9 mouse cellular contexts compared by ENCODE assay signal in genomic region chr16:35155391-35156305, GRCm38 (mm10). TPM values are rescaled to one million over a fixed set of nuclear protein-coding genes. Genes with fewer than 3 reads are reported as not detected.
A peak's percentile ranks its signal among the peaks of the same experiment; 100 is the strongest.
DNase-seq lines count a peak whose midpoint lies in the region; ATAC-seq and TF ChIP-seq lines count a peak whose summit lies in the region.
"Had no signal": no experiment of that assay in that cellular context is flagged by ENCODE, and none has a peak within 500 bp of the region (broad histone marks: within the 10 kb centered on the region; RNA-seq: fewer than 3 reads in every experiment).

No protein-coding gene starts in this region.

- peak overlapping the region; percentile 80 for H3K4me3 ChIP-seq in forebrain, postnatal 0 days (ENCODE audit: low read depth, low read length)
- H3K4me3 ChIP-seq in hindbrain, embryonic 15.5 days, result peak overlapping the region; percentile 82
- H3K4me3 ChIP-seq: myocyte had no signal

- 1% methylated on average over 76 of the region's 87 CpGs for WGBS in forebrain, postnatal 0 days
- WGBS in hindbrain, embryonic 15.5 days, result under 1% methylated on average over 75 of the region's 87 CpGs

- peak; percentile 16 for ATAC-seq in forebrain, postnatal 0 days
- peak; percentile 17 for ATAC-seq in hindbrain, embryonic 15.5 days (ENCODE audit: low FRiP score, low read depth)

- peak overlapping the region; percentile 90 for H3K27ac ChIP-seq in forebrain, postnatal 0 days (ENCODE audit: low read depth, low read length)
- H3K27ac ChIP-seq in hindbrain, embryonic 15.5 days (replicated peaks), result peak overlapping the region; percentile 89

- H3K9me3 ChIP-seq in forebrain, postnatal 0 days (ENCODE audit: low read length), result no peaks in the 10 kb centered on the region
- no peaks in the 10 kb centered on the region for H3K9me3 ChIP-seq in hindbrain, embryonic 15.5 days

- H3K36me3 ChIP-seq in forebrain, postnatal 0 days (ENCODE audit: insufficient read depth), result no peaks in the 10 kb centered on the region
- H3K36me3 ChIP-seq in hindbrain, embryonic 15.5 days, result no peaks in the 10 kb centered on the region

- intact Hi-C loops in left cerebral cortex, postnatal 14 days (cut with DNase I), result loop anchor here (2.0 kb wide), 1 partner anchor 45 kb away; no protein-coding TSS in a partner anchor

- DNase-seq in R1 (ENCODE audit: low read depth, low spot score), result peak; percentile 56
- DNase-seq in cerebellum, adult 18-20 months, result peak; percentile 55 to 58
- DNase-seq in forebrain, postnatal 0 days, result peak; percentile 70
- peak; percentile 40 to 44 for DNase-seq in left cerebral cortex, postnatal 14 days (ENCODE audit: low spot score in 2 of 2)
- DNase-seq in lung, postnatal 36 days, result peak; percentile 32
- peak; percentile 68 to 76 for DNase-seq in right cerebral cortex, postnatal 10 days (ENCODE audit: low spot score in 2 of 2)
- DNase-seq in T-cell, adult 2 months (ENCODE audit: low spot score), result no peak

- peak overlapping the region; percentile 89 for H3K9ac ChIP-seq in forebrain, postnatal 0 days
- peak overlapping the region; percentile 92 for H3K9ac ChIP-seq in hindbrain, embryonic 15.5 days

- H3K4me2 ChIP-seq in forebrain, postnatal 0 days (ENCODE audit: low read depth), result peak overlapping the region; percentile 83
- peak overlapping the region; percentile 70 for H3K4me2 ChIP-seq in hindbrain, embryonic 15.5 days

- peak; percentile 57 for TF ChIP-seq CTCF in forebrain, postnatal 0 days (IDR thresholded peaks at IDR 0.05; ENCODE audit: low read depth)

- H3K4me1 ChIP-seq in forebrain, postnatal 0 days (ENCODE audit: insufficient read depth), result peaks cover 36% of the 10 kb centered on the region
- peaks cover 70% of the 10 kb centered on the region for H3K4me1 ChIP-seq in hindbrain, embryonic 15.5 days (replicated peaks)

- no peaks in the 10 kb centered on the region for H3K27me3 ChIP-seq in forebrain, postnatal 0 days (ENCODE audit: insufficient read depth, low read length)
- peaks cover 4% of the 10 kb centered on the region for H3K27me3 ChIP-seq in hindbrain, embryonic 15.5 days

RNA-seq across cellular contexts. Expression of gene Adcy5, which starts 1.0 kb away (rescaled TPM):
- total RNA-seq in forebrain, postnatal 0 days (2014; rRNA removed), result 52.7 and 57.8 TPM in 2 replicates
- 5.8 and 7.0 TPM in 2 replicates for polyA plus RNA-seq in forebrain, postnatal 0 days (2015; fragmentation: Nextera tagmentation; extraction: Ambion mirVana)
- 7.1 and 7.6 TPM in 2 replicates for polyA plus RNA-seq in hindbrain, embryonic 15.5 days (2015; fragmentation: Nextera tagmentation; extraction: Ambion mirVana)
- 10 to 100 TPM; 87.4 to 95.7 TPM for total RNA-seq in left cerebral cortex, postnatal 14 days (2021)
- polyA plus RNA-seq: myocyte had no signal
